Mouse (Mus musculus) liver, adult (tissue): ENCODE data around the gene Sstr2.

Experiments
- GATA4 ChIP-seq: IDR thresholded peaks from 2 replicates; pipeline ENCODE4 v1.6.1; 2014; ENCODE audit warnings: mild to moderate bottlenecking, low read length; ENCODE audit not compliant: insufficient replicate concordance

Gene Sstr2

DNA sequence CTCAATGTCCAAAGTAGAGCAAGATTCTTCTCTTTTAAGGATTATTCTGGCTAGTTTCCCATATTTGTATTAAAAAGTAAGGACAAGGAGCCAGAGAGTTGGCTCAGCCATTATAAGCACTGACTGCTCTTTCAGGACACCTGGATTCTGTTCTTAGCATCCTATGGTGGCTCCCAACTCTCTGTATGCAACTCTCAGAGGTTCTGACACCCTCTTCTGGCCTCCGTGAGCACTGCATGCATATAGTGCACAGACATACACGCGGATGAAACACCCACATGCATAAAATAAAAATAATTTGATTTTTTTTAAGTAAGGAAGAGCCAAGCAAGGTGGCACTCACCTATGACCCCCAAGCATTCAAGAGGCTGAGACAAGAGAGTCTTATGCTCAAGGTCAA, 26.0 kb downstream of the Sstr2 start:
- no peak for TF ChIP-seq GATA4

DNA sequence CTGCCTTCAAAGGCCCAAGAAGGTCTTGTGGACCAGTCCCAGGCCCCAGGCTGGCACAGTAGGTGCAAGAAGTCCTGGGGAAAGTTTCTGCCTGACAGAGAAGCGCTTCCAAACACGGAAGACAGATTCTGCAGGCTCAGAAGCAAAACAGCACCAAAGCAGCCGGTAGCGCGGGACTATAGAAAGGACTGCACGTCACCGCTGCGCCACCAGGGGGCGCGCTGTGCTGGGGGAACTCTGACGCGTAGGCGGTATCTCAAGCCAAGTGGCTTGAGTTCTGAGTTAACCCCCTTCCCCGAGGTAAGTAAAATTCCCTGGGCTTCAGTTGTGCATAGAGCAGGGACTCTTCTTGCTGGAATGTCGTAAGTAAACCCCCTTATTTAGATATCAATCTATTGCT, 29.0 kb downstream of the Sstr2 start:
- no peak for TF ChIP-seq GATA4

DNA sequence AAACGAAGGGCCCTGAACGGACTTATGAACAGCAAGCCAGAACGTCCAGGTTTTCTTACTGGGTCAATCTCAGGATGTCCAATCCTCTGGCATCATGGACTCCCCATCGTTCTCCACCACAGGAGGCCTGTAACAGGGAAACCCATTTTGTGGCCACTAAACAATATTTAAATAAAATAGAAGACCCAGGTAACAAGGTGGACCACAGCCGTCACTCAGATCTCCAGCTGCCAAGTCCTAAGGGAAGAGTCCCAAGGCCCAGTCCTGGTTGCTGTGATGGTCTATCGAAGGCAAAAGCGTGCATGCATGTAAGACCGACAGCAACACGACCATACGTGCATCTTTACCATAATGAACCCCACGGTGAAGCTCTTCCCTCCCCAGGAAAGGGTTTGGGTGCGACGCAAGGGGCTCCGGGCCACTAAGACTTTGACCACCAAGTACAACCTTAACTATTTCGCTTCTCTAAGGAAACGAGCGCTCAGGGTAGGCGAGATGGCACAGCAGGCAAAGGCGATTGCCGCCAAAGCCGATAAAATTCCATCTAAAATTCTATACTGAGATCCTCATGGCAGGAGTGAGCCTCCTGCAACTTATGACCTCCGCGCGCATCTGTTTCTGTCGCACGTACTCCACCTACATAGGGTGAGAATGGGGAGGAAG, 29.7 kb downstream of the Sstr2 start, which contains the start of gene Cog1:
Cog1 (plus strand) TSS at position 480 of the 663 bp plus-strand sequence.
- TF ChIP-seq GATA4 = no peak

DNA sequence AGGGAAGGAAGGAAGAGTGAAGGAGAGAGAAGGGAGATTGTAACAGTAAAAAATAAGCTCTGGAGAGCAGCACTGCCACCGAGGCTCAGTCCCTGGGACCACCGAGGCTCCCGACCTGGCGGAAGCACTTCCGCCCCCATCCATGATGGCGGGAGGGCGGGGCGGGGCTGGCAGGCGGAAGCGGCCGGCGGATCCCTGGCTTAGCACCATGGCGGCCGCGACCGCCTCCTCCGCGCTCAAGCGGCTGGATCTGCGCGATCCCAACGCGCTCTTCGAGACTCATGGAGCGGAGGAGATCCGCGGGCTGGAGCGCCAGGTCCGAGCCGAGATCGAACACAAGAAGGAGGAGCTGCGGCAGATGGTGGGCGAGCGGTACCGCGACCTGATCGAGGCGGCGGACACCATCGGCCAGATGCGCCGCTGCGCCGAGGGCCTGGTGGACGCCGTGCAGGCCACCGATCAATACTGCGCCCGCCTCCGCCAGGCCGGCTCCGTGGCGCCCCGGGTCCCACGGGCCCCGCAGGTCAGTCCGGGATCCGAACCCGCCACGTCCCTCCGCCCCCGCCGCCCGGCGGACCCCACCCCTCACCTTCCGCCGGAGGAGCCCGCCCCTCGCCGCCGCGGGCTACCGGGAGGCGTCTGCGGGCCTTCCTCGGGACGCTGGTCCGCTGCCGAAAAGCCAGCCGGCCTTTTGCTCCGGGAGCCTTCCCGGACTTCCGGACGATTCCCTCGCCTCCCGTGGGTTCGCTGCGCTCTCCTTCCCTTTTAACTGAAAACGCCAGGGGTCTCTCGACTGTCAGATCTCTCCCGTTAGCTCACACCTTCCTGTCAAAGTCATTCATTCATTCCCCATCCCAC, 30.4 kb downstream of the Sstr2 start, which contains the start of gene Slc39a11:
Slc39a11 (minus strand) TSS at position 727 of the 858 bp plus-strand sequence.
- TF ChIP-seq GATA4 = no peak

DNA sequence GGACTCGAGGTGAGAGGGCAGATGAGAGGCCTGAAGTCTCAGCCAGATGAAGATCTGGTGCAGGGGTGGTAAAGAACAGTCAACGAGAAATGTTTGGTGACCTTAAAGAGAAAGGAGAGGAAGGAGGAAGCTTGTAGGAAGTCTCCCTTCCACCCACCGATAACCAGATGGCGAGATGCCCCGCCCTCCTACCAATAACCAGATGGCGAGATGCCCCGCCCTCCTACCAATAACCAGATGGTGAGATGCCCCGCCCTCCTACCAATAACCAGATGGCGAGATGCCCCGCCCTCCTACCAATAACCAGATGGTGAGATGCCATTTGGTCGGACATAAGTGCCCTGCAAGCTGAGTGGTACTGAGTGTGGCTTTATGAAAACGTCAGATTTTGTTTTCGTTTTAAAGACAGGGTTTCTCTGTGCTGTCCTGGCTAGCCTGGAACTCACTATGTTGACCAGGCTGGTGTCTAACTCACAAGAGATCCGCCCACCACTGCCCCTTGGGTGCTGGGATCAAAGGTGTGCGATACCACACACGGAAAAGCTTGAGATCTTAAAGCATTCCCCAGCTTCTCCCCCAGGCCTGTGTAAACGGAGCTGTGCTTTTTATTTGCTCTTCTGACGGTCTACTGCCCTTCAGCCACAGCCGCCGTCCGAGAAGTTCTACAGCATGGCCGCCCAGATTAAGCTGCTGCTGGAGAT, 32.2 kb downstream of the Sstr2 start:
- TF ChIP-seq GATA4 = no peak

DNA sequence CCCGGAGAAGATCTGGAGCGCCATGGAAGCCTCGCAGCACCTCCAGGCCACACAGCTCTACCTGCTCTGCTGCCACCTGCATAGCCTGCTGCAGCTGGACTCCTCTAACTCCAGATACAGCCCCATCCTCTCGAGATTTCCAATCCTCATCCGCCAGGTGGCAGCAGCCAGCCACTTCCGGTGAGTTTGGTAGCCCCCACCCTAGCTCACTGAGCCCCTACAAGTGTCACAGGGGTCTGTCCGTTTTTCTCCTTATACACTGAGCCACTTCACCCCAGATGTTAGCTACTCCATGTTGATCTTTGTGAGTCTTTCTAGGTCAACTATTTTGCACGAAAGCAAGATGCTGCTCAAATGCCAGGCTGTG, 32.7 kb downstream of the Sstr2 start:
- no peak for TF ChIP-seq GATA4

DNA sequence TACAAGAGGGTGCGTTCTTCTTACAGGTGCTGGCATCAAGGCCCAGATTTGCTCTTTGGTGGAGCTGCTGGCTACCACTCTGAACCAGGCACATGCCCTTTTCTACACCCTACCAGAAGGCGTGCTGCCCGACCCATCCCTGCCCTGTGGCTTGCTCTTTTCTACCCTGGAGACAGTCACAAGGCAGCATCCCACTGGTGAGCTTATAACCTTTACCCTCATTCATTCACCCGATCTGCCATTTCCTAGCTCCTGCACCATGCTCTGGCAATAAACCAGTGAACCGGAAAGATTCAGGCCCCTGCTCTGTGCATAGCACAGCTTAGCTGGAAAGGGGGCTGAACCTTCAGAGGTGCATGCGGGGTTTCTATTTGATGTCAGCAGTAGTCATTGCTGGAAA, 33.4 kb downstream of the Sstr2 start:
- no peak for TF ChIP-seq GATA4

DNA sequence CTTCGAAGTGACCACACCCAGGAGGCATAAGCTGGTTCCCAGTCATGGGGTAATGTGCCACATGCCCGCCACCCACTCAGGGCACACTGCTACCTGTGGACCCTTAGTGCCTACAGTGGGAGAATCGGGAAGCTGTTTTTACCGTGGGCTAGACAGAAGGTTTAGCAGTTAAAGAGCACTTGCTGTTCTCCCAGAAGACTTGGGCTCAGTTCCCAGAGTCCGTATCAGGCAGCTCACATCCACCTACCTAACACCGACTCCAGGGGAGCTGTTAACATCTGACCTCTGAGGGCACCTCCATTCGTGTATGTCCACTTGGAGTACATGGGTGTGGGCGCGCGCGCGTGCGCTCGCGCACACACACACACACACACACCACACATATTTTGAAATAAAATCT, 35.0 kb downstream of the Sstr2 start:
- no peak for TF ChIP-seq GATA4

DNA sequence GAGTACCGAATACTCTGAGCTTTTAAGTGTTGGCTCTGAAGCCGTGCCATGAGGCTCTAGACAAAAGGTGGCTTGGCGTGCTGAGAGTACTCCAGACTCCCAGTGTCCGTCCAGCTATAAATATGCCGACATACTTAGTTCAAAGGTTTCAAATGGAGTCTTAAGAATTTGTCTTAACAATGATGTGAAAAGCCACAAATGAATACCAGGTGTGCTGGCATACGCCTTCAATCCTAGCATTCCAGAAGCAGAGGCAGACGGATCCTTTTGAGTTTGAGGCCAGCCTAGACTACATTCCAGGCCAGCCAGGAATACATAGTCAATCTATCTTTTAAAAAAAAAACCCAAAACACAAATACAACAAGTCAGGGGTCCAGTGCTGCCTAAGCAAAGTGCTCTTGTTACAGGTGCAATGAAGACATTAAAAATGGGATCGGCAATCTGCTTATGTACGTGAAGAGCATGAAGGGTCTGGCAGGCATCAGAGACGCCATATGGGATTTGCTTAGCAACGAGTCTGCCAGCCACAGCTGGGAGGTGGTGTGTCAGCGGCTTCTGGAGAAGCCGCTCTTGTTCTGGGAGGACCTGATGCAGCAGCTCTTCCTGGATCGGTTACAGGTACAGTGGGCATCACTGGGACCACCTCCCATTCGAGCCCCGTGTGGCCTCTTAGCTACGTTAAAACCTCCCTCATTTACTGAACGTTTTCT, 35.6 kb downstream of the Sstr2 start:
- no peak for TF ChIP-seq GATA4

DNA sequence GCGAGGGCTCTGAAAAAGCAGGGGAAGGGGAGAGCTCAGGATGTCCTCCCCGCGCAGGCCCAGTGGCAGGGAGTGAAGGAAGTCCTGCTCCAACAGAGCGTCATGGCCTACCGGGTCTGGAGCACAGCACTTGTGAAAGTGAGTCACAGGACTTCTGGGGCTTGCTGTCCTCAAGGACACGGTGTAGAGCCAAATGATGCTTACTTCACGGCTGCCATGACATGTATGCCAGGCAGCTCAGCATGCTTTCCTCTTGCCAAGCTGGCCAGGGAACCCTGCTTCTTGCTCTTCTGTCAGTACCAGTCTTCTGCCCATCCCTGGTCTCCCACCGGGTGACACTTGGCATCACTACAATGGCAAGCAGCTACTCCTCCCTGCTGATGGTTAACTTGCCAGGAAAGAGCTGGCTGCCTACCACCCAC, 37.4 kb downstream of the Sstr2 start:
- TF ChIP-seq GATA4 = no peak

DNA sequence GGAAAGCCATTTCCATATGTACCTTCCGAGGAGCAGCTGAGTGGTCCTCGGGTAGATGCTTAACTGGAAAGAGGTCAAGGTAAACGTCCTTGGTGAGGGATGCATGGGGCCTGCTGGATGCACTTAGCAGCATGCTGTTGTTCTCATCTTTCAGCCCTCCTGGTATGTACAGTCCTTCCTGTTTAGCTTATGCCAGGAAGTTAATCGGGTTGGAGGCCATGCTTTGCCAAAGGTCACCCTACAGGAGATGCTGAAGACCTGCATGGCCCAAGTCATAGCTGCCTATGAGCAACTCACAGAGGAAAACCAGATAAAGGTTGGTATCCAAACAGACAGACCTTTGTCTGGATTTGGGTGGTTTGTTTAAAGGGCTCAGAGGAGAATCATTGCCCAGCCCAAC, 38.1 kb downstream of the Sstr2 start:
- no peak for TF ChIP-seq GATA4

DNA sequence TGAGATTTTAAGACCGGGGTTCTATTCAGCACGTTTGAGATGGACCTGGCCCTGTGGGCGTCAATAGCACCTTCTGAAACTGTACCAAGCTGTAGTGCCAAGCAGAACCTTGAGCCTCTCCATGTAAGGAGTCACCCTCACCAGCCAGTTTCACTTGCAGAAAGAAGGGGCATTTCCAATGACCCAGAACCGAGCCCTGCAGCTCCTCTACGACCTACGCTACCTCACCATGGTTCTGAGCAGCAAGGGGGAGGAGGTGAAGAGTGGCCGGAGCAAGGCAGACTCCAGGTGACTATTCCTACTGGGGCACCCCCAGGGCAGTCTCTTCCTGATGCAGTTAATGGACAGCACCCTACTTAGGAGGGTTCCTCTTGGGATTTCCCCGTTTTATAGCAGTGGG, 39.2 kb downstream of the Sstr2 start:
- TF ChIP-seq GATA4 = no peak

DNA sequence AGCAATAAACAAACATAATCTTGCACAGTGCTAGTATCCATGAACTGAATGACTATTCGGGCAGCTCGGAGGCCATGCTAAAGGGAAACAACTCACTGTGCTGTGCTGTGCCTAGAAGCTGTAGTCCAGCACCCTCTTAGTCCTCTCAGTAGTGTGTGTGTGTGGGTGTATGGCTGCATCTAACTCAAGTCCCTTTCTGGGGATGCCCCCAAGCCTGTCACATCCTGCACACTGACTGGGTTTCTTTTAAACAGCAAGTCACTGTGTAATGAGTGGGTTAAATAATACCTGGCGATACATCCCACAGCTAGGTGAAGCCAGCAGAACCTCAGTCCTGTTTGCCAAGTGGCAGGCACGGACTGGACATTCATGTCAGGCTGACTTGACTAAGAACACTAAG, 39.6 kb downstream of the Sstr2 start:
- no peak for TF ChIP-seq GATA4

DNA sequence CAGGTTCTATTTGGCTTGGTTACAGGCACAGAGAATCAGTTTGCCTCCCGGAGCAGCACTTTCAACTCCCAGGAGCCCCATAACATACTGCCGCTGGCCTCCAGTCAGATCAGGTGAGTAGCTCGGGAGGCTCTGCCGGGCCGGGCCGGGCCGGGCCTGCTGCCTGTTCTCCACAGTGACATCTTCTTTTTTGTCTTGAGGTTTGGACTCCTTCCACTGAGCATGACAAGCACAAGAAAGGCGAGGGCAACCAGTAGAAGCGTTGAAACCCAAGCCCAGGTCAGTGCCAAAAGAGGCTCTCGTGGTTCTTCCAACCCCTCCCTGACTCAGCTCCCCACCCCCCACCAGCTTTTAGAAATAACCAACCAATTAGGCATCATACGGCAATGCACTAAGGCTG, 41.8 kb downstream of the Sstr2 start:
- TF ChIP-seq GATA4 = no peak

DNA sequence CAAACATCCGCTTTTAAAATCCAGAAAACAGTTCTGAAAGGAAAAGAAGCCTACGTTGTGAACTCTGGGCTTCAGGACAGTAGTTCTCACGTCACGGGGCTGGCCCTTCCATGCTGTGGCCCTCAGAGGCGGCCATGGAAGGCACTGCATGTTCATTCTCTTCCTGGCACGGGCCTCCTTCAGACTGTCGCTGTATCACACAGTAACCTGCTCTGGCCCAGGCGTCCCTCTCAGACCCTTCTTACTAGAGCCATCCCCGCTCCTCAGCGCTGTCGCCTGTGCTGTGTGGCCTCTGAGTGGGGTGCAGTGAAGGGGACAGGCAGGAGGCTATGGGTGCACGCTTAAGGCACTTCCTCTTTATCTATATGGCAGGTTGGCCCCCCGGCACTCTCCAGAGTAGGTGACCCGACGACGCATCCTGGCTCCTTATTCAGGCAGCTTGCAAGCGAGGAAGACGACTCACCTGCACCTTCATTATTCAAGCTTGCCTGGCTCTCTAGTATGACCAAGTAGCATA, 42.8 kb downstream of the Sstr2 start:
- no peak for TF ChIP-seq GATA4

DNA sequence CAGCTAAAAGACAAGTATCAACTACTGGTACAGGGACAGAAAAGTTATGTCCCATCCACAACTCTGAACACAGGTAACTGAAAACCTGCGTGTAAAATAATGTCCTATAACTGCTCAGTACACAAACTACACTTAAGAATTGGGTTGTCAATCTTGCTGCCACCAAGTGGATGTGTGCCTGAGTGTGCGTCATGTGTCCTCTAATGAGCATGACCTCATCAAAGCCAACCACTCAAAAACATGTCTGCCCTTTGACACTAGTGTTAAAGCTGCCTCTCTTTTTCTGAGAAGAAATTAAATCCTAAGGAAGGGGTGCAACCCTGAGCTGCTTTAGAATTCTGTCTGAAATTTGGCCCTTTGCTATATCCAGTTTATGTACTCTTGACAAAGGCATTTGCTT, 45.1 kb downstream of the Sstr2 start:
- TF ChIP-seq GATA4 = no peak

DNA sequence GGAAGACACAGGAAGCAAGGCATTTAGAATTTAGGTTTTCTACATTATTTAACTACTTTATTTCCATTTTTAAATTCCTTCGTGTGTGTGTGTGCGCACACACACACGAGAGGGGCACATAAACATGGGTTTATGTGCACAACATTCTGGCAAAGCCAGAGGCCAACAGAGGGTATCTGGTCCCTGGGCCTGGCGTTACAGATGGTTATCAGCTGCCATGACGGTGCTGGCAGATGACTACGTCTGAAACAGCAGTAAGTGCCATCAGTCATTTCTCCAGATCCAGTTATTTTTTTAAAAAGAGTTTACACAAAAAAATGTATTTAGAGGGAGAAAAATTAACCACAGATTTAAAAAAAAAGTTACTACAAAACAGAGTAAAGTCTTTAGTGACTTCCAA, 47.1 kb downstream of the Sstr2 start:
- TF ChIP-seq GATA4 = no peak
